Mouse (Mus musculus) urinary bladder, adult 18-20 months (tissue): ENCODE measurements around the gene Hs3st3b1.

ENCODE experiments used
- DNase-seq, 2 experiments: peaks; one replicate each; pipeline ENCODE4 v3.0.0; 2022; ENCODE audit warnings: low spot score in 2 of 2, mixed read lengths in 2 of 2

The Hs3st3b1 gene

DNA sequence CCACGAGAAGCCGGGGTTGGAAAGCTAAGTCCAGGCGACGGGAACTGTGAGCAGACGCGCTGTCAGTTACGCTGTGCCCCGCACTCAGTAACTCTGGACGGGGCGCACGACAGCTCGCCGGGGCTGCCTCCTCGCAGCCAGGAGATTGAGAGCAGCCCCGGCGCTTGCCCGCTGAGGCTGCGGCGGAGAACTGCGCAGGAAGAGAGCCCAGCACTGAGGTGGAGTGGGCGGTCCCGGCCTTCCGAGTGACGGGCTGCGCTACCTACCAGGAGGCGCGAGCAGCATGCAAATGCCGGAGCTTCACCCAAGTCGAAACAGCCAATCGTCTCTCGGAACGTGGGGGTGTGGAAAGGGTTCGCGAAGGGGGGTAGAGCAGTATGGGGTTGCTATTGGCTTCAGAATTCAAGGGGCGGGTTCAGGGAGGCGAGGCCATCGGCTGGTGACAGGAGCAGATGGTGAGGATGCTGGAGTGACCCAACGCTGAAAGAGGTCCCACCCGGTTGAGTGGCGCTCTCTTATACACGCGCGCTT lies at the start of gene Hs3st3b1:
Gene Hs3st3b1, minus strand, starts transcription at position 200 of the 531 bp plus-strand sequence.
- DNase-seq: peak; percentile 88

GRCm38 (mm10) chr11:63971462-63971861 lies 49.4 kb upstream of the Hs3st3b1 start:
- DNase-seq: no peak

DNA sequence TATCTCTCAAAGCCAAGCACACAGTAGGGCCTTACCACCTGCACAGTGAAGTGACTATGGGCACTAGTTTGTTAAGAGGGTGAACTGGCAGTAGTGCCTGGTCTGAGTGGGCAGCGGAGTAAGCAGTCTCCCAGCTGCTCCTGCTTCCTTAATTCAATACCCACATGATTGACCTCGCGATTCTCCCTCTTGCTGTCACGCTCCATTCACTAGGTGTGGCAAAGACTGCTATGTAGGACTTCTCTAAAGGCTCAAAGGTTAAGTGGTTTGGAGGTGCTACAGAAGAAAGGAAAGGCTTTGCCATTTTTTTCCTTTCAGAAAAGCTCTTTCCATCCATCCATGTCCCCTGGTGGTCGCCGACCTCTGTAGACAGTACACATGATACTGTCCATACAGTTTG lies 48.7 kb upstream of the Hs3st3b1 start:
- no peak for DNase-seq

- DNase-seq: no peak
Observed at GRCm38 (mm10) chr11:63969205-63969910, 47.3 kb upstream of the Hs3st3b1 start.

- no peak for DNase-seq
Observed at GRCm38 (mm10) chr11:63968388-63969035, 46.4 kb upstream of the Hs3st3b1 start.

- no peak for DNase-seq
Observed at GRCm38 (mm10) chr11:63967641-63968387, 45.7 kb upstream of the Hs3st3b1 start.

- DNase-seq: no peak
Observed at GRCm38 (mm10) chr11:63965437-63965836, 43.3 kb upstream of the Hs3st3b1 start.

DNA sequence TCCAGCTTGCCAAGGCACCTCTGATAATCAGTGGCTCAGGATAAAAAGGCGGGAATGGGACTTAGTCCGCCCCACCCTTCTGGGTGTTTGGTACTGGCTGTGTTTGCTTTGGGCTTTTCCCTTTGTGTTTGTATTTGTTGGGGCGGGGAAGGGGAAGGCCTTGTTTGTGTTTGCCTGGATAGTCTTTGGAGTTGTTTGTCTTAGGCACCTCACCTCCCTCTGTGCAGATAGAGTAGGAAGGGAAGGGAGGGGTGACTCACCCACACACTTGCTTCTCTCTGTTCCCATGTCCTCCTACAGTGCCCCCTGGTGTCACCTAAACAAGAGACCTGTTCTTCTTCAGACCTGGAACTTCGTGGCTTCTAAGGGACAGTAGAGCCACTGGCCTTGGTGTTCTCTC lies 35.1 kb upstream of the Hs3st3b1 start:
- DNase-seq: peak; percentile 12 to 26

GRCm38 (mm10) chr11:63956748-63957147 lies 34.7 kb upstream of the Hs3st3b1 start:
- DNase-seq: no peak

- DNase-seq: no peak
Observed at GRCm38 (mm10) chr11:63953887-63954286, 31.8 kb upstream of the Hs3st3b1 start.

- DNase-seq: no peak
Observed at GRCm38 (mm10) chr11:63952743-63953191, 30.7 kb upstream of the Hs3st3b1 start.

DNA sequence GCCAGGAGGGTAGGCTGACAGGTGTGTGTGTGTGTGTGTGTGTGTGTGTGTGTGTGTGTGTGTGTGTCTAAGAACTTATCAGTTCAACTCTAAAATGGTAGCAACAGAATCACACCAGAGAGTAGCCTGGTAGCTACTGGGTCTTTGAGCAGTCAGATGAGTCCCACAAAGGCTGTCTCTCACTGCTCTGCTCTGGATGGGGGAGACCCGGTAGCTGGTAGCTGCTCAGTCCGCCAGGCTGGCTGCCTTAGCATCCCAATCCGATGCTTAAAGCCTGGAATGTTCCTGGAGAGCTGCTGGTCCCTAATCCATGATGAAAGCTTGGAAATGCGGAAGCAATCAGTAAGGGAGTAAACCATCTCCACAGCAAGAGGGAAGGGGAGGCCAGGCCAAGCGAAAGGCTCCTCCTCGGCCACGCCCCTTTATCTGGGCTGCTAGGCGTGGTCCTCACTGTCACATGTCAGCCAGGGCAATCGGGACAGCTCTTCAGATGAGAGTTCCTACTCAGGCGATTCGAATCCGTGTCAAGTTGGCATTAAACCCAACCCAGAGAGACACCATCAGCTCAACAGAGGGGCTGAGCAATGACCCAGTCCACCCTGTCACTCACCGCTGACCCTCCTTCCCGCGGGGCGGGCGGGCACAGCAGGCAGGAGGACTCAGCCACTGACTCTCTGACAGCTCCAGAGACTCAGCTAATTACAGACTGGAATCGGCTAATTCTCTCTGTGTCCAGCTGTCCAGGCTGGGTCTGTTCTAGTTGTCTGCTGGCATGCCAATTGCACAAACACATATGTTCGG lies 29.9 kb upstream of the Hs3st3b1 start:
- DNase-seq: peak; percentile 8 to 15

GRCm38 (mm10) chr11:63948371-63948770 lies 26.3 kb upstream of the Hs3st3b1 start:
- no peak for DNase-seq

DNA sequence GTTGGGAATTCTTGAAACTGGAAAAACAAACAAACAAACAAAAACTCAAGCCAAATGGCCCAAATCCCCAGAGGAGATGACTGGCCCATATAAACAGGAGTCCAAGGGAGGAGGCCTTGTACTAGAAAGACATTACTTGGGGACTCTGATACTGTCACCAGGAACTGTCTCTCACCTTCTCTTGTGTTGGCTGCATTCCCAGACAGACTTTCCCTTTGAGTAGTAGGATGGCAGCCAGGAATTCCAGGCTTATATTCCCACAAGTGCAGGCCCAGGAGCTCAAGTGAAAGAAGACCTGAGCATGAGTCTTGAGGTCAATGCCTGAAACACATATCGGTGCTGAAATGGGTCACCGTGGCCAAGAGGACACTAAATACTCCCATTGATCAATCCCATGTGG lies 24.9 kb upstream of the Hs3st3b1 start:
- DNase-seq: no peak

DNA sequence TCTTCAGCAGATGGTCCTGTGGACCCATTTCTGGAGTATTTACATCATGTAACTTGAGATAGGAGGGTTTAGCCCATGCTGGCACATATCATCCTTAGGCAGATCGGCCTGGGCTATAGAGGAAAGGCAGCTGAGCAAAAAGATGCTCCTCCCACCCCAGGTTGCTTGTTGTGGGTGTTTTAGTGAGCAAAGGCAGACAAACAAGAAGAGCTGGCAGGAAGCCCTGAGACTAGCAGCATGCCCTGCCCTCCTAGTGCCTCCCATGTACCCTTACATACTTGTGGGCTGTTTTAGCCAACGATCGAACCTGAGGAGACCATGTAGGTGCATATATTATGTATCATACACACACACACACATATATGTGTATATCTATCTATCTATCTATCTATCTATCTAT lies 21.9 kb upstream of the Hs3st3b1 start:
- no peak for DNase-seq

- DNase-seq: no peak
Observed at GRCm38 (mm10) chr11:63943268-63943890, 21.3 kb upstream of the Hs3st3b1 start.

GRCm38 (mm10) chr11:63942177-63942576 lies 20.1 kb upstream of the Hs3st3b1 start:
- DNase-seq: no peak

GRCm38 (mm10) chr11:63936641-63937040 lies 14.6 kb upstream of the Hs3st3b1 start:
- DNase-seq: no peak

- DNase-seq: no peak
Observed at GRCm38 (mm10) chr11:63926901-63927300, 4.8 kb upstream of the Hs3st3b1 start.

DNA sequence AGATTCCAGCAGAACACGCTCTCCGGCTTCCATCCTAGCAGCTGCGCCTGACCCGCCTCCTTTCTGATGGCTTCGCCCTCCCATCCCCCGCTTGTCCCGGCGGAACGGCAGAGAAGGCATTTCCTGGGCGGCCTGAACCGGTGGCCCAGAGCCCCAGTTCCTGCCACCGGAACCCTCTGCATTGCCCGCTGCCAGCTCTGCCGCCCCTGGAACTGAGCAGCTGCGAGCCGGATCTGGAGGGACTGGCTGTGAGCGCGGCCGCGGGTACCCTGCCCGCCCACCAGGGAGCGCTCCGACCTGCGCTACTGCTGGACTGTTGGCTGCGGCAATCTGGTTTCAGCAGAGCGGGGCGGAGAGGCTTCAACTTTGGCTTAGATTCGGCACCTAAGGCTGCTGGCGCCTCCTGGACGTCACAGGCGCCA lies 3.1 kb upstream of the Hs3st3b1 start:
- DNase-seq: peak; percentile 57 to 87
